Mouse (Mus musculus) embryonic facial prominence, embryonic 12.5 days (tissue): ENCODE data around the gene Gnrhr. TPM values are rescaled to one million over a fixed set of nuclear protein-coding genes. Genes with fewer than 3 reads are reported as not detected.

Source experiments
- ATAC-seq: fragments of 200-750 bp; cut with Nextera tagmentation; 2 replicates; pipeline ENCODE4 v1.8.0; 2017; ENCODE audit not compliant: insufficient number of reproducible peaks, insufficient read depth, low FRiP score, low TSS enrichment
- H3K27ac ChIP-seq: fragments of 300-500 bp; sonication (generic); 2 replicates; pipeline ENCODE4 v1.5.1; 2016; ENCODE audit warnings: mild to moderate bottlenecking
- H3K27me3 ChIP-seq: fragments of 300-500 bp; sonication (generic); 2 replicates; pipeline ENCODE4 v1.6.1; 2016; ENCODE audit warnings: mild to moderate bottlenecking, moderate library complexity
- H3K36me3 ChIP-seq: fragments of 300-500 bp; sonication (generic); 2 replicates; pipeline ENCODE4 v1.6.1; 2016; ENCODE audit warnings: mild to moderate bottlenecking
- H3K4me1 ChIP-seq: fragments of 300-500 bp; sonication (generic); 2 replicates; pipeline ENCODE4 v1.6.1; 2016
- H3K4me2 ChIP-seq: fragments of 300-500 bp; sonication (generic); replicated peaks from 2 replicates; pipeline ENCODE4 v1.6.1; 2016; ENCODE audit warnings: mild to moderate bottlenecking, moderate library complexity
- H3K4me3 ChIP-seq: fragments of 300-500 bp; sonication (generic); 2 replicates; pipeline ENCODE4 v1.5.1; 2016; ENCODE audit warnings: mild to moderate bottlenecking
- H3K9ac ChIP-seq: fragments of 300-500 bp; sonication (generic); 2 replicates; pipeline ENCODE4 v1.6.1; 2016; ENCODE audit warnings: mild to moderate bottlenecking, moderate library complexity
- H3K9me3 ChIP-seq: fragments of 300-500 bp; sonication (generic); 2 replicates; pipeline ENCODE4 v1.6.1; 2016; ENCODE audit warnings: mild to moderate bottlenecking, moderate library complexity
- WGBS: fragments of 180-500 bp; shearing (Covaris S2); methylation state at CpG from one replicate; pipeline ENCODE4 v1.1.7; 2016; 5-methylcytosine and 5-hydroxymethylcytosine counted together
- polyA plus RNA-seq: library from polyadenylated mRNA; unstranded; fragments of >200 nt; fragmentation: Nextera tagmentation; extraction: Ambion mirVana; gene quantifications from 2 replicates; pipeline ENCODE4 v1.2.1, GENCODE M21; 2016

Gene Gnrhr
- polyA plus RNA-seq: not detected in 2 replicates

- Histone ChIP-seq H3K9ac (no peak within 1 kb of the TSS), H3K27ac (no peak within 1 kb of the TSS), H3K9me3 (no peaks in the 10 kb centered on the region), H3K4me3 (no peak within 1 kb of the TSS), H3K36me3 (no peaks in the 10 kb centered on the region), H3K4me1 (no peaks in the 10 kb centered on the region), H3K27me3 (no peaks in the 10 kb centered on the region), H3K4me2 (no peak within 1 kb of the TSS)
- no peak for ATAC-seq
- 92% methylated on average over 10 of the region's 10 CpGs for WGBS
These were observed at the start of gene Gnrhr for GRCm38 (mm10) chr5:86197801-86198200. Gnrhr (minus strand) TSS chr5:86197901.

GRCm38 (mm10) chr5:86246559-86246958 lies 48.9 kb upstream of the Gnrhr start:
- H3K4me2 ChIP-seq: no peak overlapping the region
- ATAC-seq: no peak
- H3K36me3 ChIP-seq: no peaks in the 10 kb centered on the region
- H3K9ac ChIP-seq: no peak overlapping the region
- 91% methylated on average over 11 of the region's 11 CpGs for WGBS
- no peaks in the 10 kb centered on the region for H3K4me1 ChIP-seq
- H3K4me3 ChIP-seq: no peak overlapping the region
- H3K27ac ChIP-seq: no peak overlapping the region
- no peaks in the 10 kb centered on the region for H3K27me3 ChIP-seq
- no peaks in the 10 kb centered on the region for H3K9me3 ChIP-seq

- no peak overlapping the region for H3K27ac ChIP-seq
- no peak overlapping the region for H3K4me3 ChIP-seq
- H3K9ac ChIP-seq: no peak overlapping the region
- WGBS: 71% methylated on average over 1 of the region's 1 CpGs
- H3K4me2 ChIP-seq: no peak overlapping the region
- no peaks in the 10 kb centered on the region for H3K36me3 ChIP-seq
- no peak for ATAC-seq
- no peaks in the 10 kb centered on the region for H3K4me1 ChIP-seq
- H3K27me3 ChIP-seq: no peaks in the 10 kb centered on the region
- H3K9me3 ChIP-seq: no peaks in the 10 kb centered on the region
These were observed 47.2 kb upstream of the Gnrhr start for GRCm38 (mm10) chr5:86244880-86245279.

- no peak overlapping the region for H3K27ac ChIP-seq
- H3K4me1 ChIP-seq: no peaks in the 10 kb centered on the region
- no peak overlapping the region for H3K4me2 ChIP-seq
- 90% methylated on average over 3 of the region's 3 CpGs for WGBS
- no peak overlapping the region for H3K9ac ChIP-seq
- no peak for ATAC-seq
- H3K9me3 ChIP-seq: no peaks in the 10 kb centered on the region
- no peak overlapping the region for H3K4me3 ChIP-seq
- no peaks in the 10 kb centered on the region for H3K27me3 ChIP-seq
- no peaks in the 10 kb centered on the region for H3K36me3 ChIP-seq
These were observed 46.6 kb upstream of the Gnrhr start for GRCm38 (mm10) chr5:86244275-86244674.

- H3K4me1 ChIP-seq: no peaks in the 10 kb centered on the region
- ATAC-seq: no peak
- 82% methylated on average over 5 of the region's 5 CpGs for WGBS
These were observed 29.6 kb upstream of the Gnrhr start for GRCm38 (mm10) chr5:86227156-86227853.

GRCm38 (mm10) chr5:86191356-86191755 lies 6.3 kb downstream of the Gnrhr start:
- Histone ChIP-seq H3K9ac (no peak overlapping the region), H3K36me3 (no peaks in the 10 kb centered on the region), H3K4me3 (no peak overlapping the region), H3K4me2 (no peak overlapping the region), H3K27ac (no peak overlapping the region), H3K27me3 (no peaks in the 10 kb centered on the region), H3K9me3 (no peaks in the 10 kb centered on the region), H3K4me1 (no peaks in the 10 kb centered on the region)
- 22% methylated on average over 4 of the region's 4 CpGs for WGBS
- no peak for ATAC-seq

More at GRCm38 (mm10) chr5:86227156-86227853, 29.6 kb upstream of the Gnrhr start:
- Histone ChIP-seq H3K9ac (no peak overlapping the region), H3K27ac (no peak overlapping the region), H3K4me3 (no peak overlapping the region), H3K9me3 (no peaks in the 10 kb centered on the region), H3K4me2 (no peak overlapping the region), H3K27me3 (no peaks in the 10 kb centered on the region), H3K36me3 (no peaks in the 10 kb centered on the region)

GRCm38 (mm10) chr5:86190770-86191169 lies 6.9 kb downstream of the Gnrhr start:
- H3K4me1 ChIP-seq: no peaks in the 10 kb centered on the region
- WGBS: 27% methylated on average over 5 of the region's 5 CpGs
- H3K9me3 ChIP-seq: no peaks in the 10 kb centered on the region
- H3K27me3 ChIP-seq: no peaks in the 10 kb centered on the region
- ATAC-seq: no peak
- no peak overlapping the region for H3K9ac ChIP-seq
- no peaks in the 10 kb centered on the region for H3K36me3 ChIP-seq
- no peak overlapping the region for H3K4me2 ChIP-seq
- H3K27ac ChIP-seq: no peak overlapping the region
- no peak overlapping the region for H3K4me3 ChIP-seq

- H3K4me2 ChIP-seq: no peak overlapping the region
- H3K9ac ChIP-seq: no peak overlapping the region
- no peak overlapping the region for H3K27ac ChIP-seq
- no peaks in the 10 kb centered on the region for H3K36me3 ChIP-seq
- ATAC-seq: no peak
- H3K4me3 ChIP-seq: no peak overlapping the region
- H3K9me3 ChIP-seq: no peaks in the 10 kb centered on the region
- 43% methylated on average over 15 of the region's 15 CpGs for WGBS
- no peaks in the 10 kb centered on the region for H3K4me1 ChIP-seq
- no peaks in the 10 kb centered on the region for H3K27me3 ChIP-seq
These were observed 7.4 kb downstream of the Gnrhr start for GRCm38 (mm10) chr5:86190290-86190689.

- H3K9ac ChIP-seq: no peak overlapping the region
- no peaks in the 10 kb centered on the region for H3K9me3 ChIP-seq
- H3K4me3 ChIP-seq: no peak overlapping the region
- H3K27ac ChIP-seq: no peak overlapping the region
- H3K27me3 ChIP-seq: no peaks in the 10 kb centered on the region
- no peaks in the 10 kb centered on the region for H3K36me3 ChIP-seq
- whole genome bisulfite sequencing: 78% methylated on average over 6 of the region's 6 CpGs
- H3K4me2 ChIP-seq: no peak overlapping the region
- ATAC-seq: no peak
- H3K4me1 ChIP-seq: no peaks in the 10 kb centered on the region
These were observed 10.3 kb downstream of the Gnrhr start for GRCm38 (mm10) chr5:86187441-86187840.

- no peak overlapping the region for H3K4me2 ChIP-seq
- 0 out of 2 replicates have a peak, but pooled peaks cover 3% of the 10 kb centered on the region for H3K4me1 ChIP-seq
- peaks cover 5% of the 10 kb centered on the region; the same call in 1 of the 2 replicates for H3K36me3 ChIP-seq
- no peak for ATAC-seq
- 0 out of 2 replicates have a peak overlapping the region, but pooled peaks have one; percentile 92 for H3K27ac ChIP-seq
- H3K9me3 ChIP-seq: no peaks in the 10 kb centered on the region
- 48% methylated on average over 2 of the region's 2 CpGs for WGBS
- H3K27me3 ChIP-seq: no peaks in the 10 kb centered on the region
- no peak overlapping the region for H3K4me3 ChIP-seq
- no peak overlapping the region for H3K9ac ChIP-seq
These were observed 23.9 kb downstream of the Gnrhr start for GRCm38 (mm10) chr5:86173778-86174177.

GRCm38 (mm10) chr5:86172449-86173161 lies 25.1 kb downstream of the Gnrhr start, which contains the start of gene Uba6:
Uba6 (minus strand) TSS chr5:86172803.
- peak; percentile 99 for ATAC-seq
- H3K36me3 ChIP-seq: peaks cover 11% of the 10 kb centered on the region; the same call in 1 of the 2 replicates
- peak within 1 kb of the TSS; percentile 92 for H3K27ac ChIP-seq
- no peaks in the 10 kb centered on the region for H3K9me3 ChIP-seq
- peak within 1 kb of the TSS; percentile 76 for H3K4me3 ChIP-seq
- peak within 1 kb of the TSS; percentile 75 for H3K4me2 ChIP-seq
- WGBS: under 1% methylated on average over 66 of the region's 67 CpGs
- no peaks in the 10 kb centered on the region for H3K27me3 ChIP-seq
- H3K9ac ChIP-seq: peak within 1 kb of the TSS; percentile 77
- H3K4me1 ChIP-seq: 0 out of 2 replicates have a peak, but pooled peaks cover 3% of the 10 kb centered on the region

GRCm38 (mm10) chr5:86172088-86172448 lies 25.6 kb downstream of the Gnrhr start:
- peak overlapping the region; percentile 75 for H3K4me2 ChIP-seq
- H3K4me1 ChIP-seq: 0 out of 2 replicates have a peak, but pooled peaks cover 3% of the 10 kb centered on the region
- H3K4me3 ChIP-seq: peak overlapping the region; percentile 76
- no peak for ATAC-seq
- peak overlapping the region; percentile 77 for H3K9ac ChIP-seq
- H3K9me3 ChIP-seq: no peaks in the 10 kb centered on the region
- H3K36me3 ChIP-seq: peaks cover 11% of the 10 kb centered on the region; the same call in 1 of the 2 replicates
- WGBS: under 1% methylated on average over 15 of the region's 15 CpGs
- no peaks in the 10 kb centered on the region for H3K27me3 ChIP-seq
- H3K27ac ChIP-seq: peak overlapping the region; percentile 92
